Mouse (Mus musculus) stomach, embryonic 15.5 days (tissue): ENCODE measurements around the gene Rpusd1. TPM values are rescaled to one million over a fixed set of nuclear protein-coding genes. Genes with fewer than 3 reads are reported as not detected.
"Not testable (repeated sequence)": the region's sequence is repeated elsewhere in the genome, so short reads cannot be mapped to it uniquely, and the experiment has no call there.

Source experiments
- ATAC-seq: fragments of 200-750 bp; cut with Nextera tagmentation; 2 replicates; pipeline ENCODE4 v1.8.0; 2017; ENCODE audit warnings: low read depth, moderate number of reproducible peaks, moderate TSS enrichment; ENCODE audit not compliant: insufficient read depth, low FRiP score
- H3K27ac ChIP-seq: fragments of 300-500 bp; sonication (generic); 2 replicates; pipeline ENCODE4 v1.5.1; 2015; ENCODE audit warnings: mild to moderate bottlenecking, inconsistent platforms
- H3K27me3 ChIP-seq: fragments of 300-500 bp; sonication (generic); replicated peaks from 2 replicates; pipeline ENCODE4 v1.6.1; 2015; ENCODE audit warnings: inconsistent platforms
- H3K36me3 ChIP-seq: fragments of 300-500 bp; sonication (generic); 2 replicates; pipeline ENCODE4 v1.6.1; 2015; ENCODE audit warnings: inconsistent platforms
- H3K4me1 ChIP-seq: fragments of 300-500 bp; sonication (generic); 2 replicates; pipeline ENCODE4 v1.6.1; 2015; ENCODE audit warnings: inconsistent platforms
- H3K4me2 ChIP-seq: fragments of 300-500 bp; sonication (generic); 2 replicates; pipeline ENCODE4 v1.6.1; 2015; ENCODE audit warnings: mild to moderate bottlenecking, inconsistent platforms
- H3K4me3 ChIP-seq: fragments of 300-500 bp; sonication (generic); replicated peaks from 2 replicates; pipeline ENCODE4 v1.5.1; 2015; ENCODE audit warnings: inconsistent platforms
- H3K9ac ChIP-seq: fragments of 300-500 bp; sonication (generic); 2 replicates; pipeline ENCODE4 v1.6.1; 2015; ENCODE audit warnings: inconsistent platforms
- H3K9me3 ChIP-seq: fragments of 300-500 bp; sonication (generic); 2 replicates; pipeline ENCODE4 v1.6.1; 2016; ENCODE audit warnings: inconsistent platforms
- WGBS: fragments of 180-500 bp; shearing (Covaris S2); methylation state at CpG from one replicate; pipeline ENCODE4 v1.1.7; 2015; 5-methylcytosine and 5-hydroxymethylcytosine counted together
- polyA plus RNA-seq: library from polyadenylated mRNA; unstranded; fragments of >200 nt; fragmentation: Nextera tagmentation; extraction: Ambion mirVana; gene quantifications from 2 replicates; pipeline ENCODE4 v1.2.1, GENCODE M21; 2015

Gene Rpusd1
- polyA plus RNA-seq, 1 experiment from 2014 or later = 18.3 TPM

- not testable (repeated sequence) for H3K9me3 ChIP-seq, ATAC-seq
- 73% methylated on average over 12 of the region's 12 CpGs for WGBS
Measured at GRCm38 (mm10) chr17:25741471-25741870, 14.0 kb downstream of the Rpusd1 start.

GRCm38 (mm10) chr17:25743831-25744230 is 16.4 kb downstream of the Rpusd1 start:
- Histone ChIP-seq H3K9me3 (no peaks in the 10 kb centered on the region), H3K4me2 (no peak overlapping the region), H3K36me3 (no peaks in the 10 kb centered on the region), H3K9ac (no peak overlapping the region), H3K4me1 (no peaks in the 10 kb centered on the region), H3K4me3 (no peak overlapping the region), H3K27ac (no peak overlapping the region), H3K27me3 (no peaks in the 10 kb centered on the region)
- 88% methylated on average over 9 of the region's 9 CpGs for WGBS
- ATAC-seq = no peak

More at GRCm38 (mm10) chr17:25741471-25741870, 14.0 kb downstream of the Rpusd1 start:
- H3K36me3 ChIP-seq, H3K27me3 ChIP-seq, H3K4me1 ChIP-seq, H3K27ac ChIP-seq, H3K4me3 ChIP-seq, H3K9ac ChIP-seq, H3K4me2 ChIP-seq: not testable (repeated sequence)

GRCm38 (mm10) chr17:25744311-25744710 is 16.8 kb downstream of the Rpusd1 start:
- no peak overlapping the region for H3K4me3 ChIP-seq
- no peak overlapping the region for H3K27ac ChIP-seq
- no peaks in the 10 kb centered on the region for H3K9me3 ChIP-seq
- WGBS = 72% methylated on average over 10 of the region's 10 CpGs
- H3K9ac ChIP-seq = no peak overlapping the region
- no peaks in the 10 kb centered on the region for H3K27me3 ChIP-seq
- ATAC-seq = no peak
- no peaks in the 10 kb centered on the region for H3K36me3 ChIP-seq
- H3K4me2 ChIP-seq = no peak overlapping the region
- no peaks in the 10 kb centered on the region for H3K4me1 ChIP-seq

- peaks cover 6% of the 10 kb centered on the region for H3K4me1 ChIP-seq
- 92% methylated on average over 4 of the region's 4 CpGs for WGBS
- no peak overlapping the region for H3K27ac ChIP-seq
- ATAC-seq = no peak
- no peak overlapping the region for H3K4me3 ChIP-seq
- H3K27me3 ChIP-seq = no peaks in the 10 kb centered on the region
- H3K36me3 ChIP-seq = no peaks in the 10 kb centered on the region
- no peaks in the 10 kb centered on the region for H3K9me3 ChIP-seq
- H3K9ac ChIP-seq = no peak overlapping the region
- H3K4me2 ChIP-seq = no peak overlapping the region
Measured at GRCm38 (mm10) chr17:25748238-25748637, 20.8 kb downstream of the Rpusd1 start.

- Histone ChIP-seq H3K27ac (no peak overlapping the region), H3K9me3 (no peaks in the 10 kb centered on the region), H3K9ac (no peak overlapping the region), H3K4me3 (no peak overlapping the region), H3K36me3 (no peaks in the 10 kb centered on the region), H3K27me3 (no peaks in the 10 kb centered on the region), H3K4me2 (no peak overlapping the region), H3K4me1 (peaks cover 6% of the 10 kb centered on the region)
- 84% methylated on average over 6 of the region's 6 CpGs for WGBS
- ATAC-seq = no peak
Measured at GRCm38 (mm10) chr17:25749314-25749713, 21.8 kb downstream of the Rpusd1 start.

- Histone ChIP-seq H3K9me3 (no peaks in the 10 kb centered on the region), H3K27me3 (no peaks in the 10 kb centered on the region), H3K4me1 (peaks cover 8% of the 10 kb centered on the region), H3K27ac (no peak overlapping the region), H3K4me2 (no peak overlapping the region), H3K36me3 (no peaks in the 10 kb centered on the region), H3K4me3 (no peak overlapping the region), H3K9ac (no peak overlapping the region)
- 17% methylated on average over 5 of the region's 5 CpGs for whole genome bisulfite sequencing
- ATAC-seq = no peak
Measured at GRCm38 (mm10) chr17:25751446-25751845, 24.0 kb downstream of the Rpusd1 start.

GRCm38 (mm10) chr17:25754241-25754640 is 26.8 kb downstream of the Rpusd1 start, which contains the start of gene Msln:
Gene Msln (minus strand): TSS chr17:25754378.
- WGBS = 70% methylated on average over 9 of the region's 9 CpGs
- peak within 1 kb of the TSS; percentile 19; the same call in 1 of the 2 replicates for H3K4me2 ChIP-seq

GRCm38 (mm10) chr17:25755086-25755485 is 27.6 kb downstream of the Rpusd1 start:
- no peak overlapping the region for H3K27ac ChIP-seq
- no peak overlapping the region for H3K4me3 ChIP-seq
- WGBS = 71% methylated on average over 4 of the region's 4 CpGs
- H3K9me3 ChIP-seq = no peaks in the 10 kb centered on the region
- no peaks in the 10 kb centered on the region for H3K36me3 ChIP-seq
- no peaks in the 10 kb centered on the region for H3K27me3 ChIP-seq
- H3K4me2 ChIP-seq = no peak overlapping the region
- no peak for ATAC-seq
- H3K9ac ChIP-seq = no peak overlapping the region
- peaks cover 11% of the 10 kb centered on the region for H3K4me1 ChIP-seq

More at GRCm38 (mm10) chr17:25754241-25754640, 26.8 kb downstream of the Rpusd1 start, which contains the start of gene Msln:
- H3K27ac ChIP-seq = no peak within 1 kb of the TSS
- no peak within 1 kb of the TSS for H3K9ac ChIP-seq
- H3K4me1 ChIP-seq = peaks cover 11% of the 10 kb centered on the region
- H3K27me3 ChIP-seq = no peaks in the 10 kb centered on the region
- no peaks in the 10 kb centered on the region for H3K9me3 ChIP-seq
- no peaks in the 10 kb centered on the region for H3K36me3 ChIP-seq
- no peak within 1 kb of the TSS; the same call in 1 of the 2 replicates for H3K4me3 ChIP-seq
- peak; percentile 25; the same call in 1 of the 2 replicates for ATAC-seq

GRCm38 (mm10) chr17:25755627-25756377 is 28.3 kb downstream of the Rpusd1 start:
- no peaks in the 10 kb centered on the region for H3K27me3 ChIP-seq
- H3K4me2 ChIP-seq = no peak overlapping the region
- H3K36me3 ChIP-seq = no peaks in the 10 kb centered on the region
- no peak overlapping the region for H3K9ac ChIP-seq
- peak; percentile 68 for ATAC-seq
- H3K4me1 ChIP-seq = peaks cover 11% of the 10 kb centered on the region
- 23% methylated on average over 4 of the region's 4 CpGs for WGBS
- H3K4me3 ChIP-seq = no peak overlapping the region
- H3K9me3 ChIP-seq = no peaks in the 10 kb centered on the region
- peak overlapping the region; percentile 41; the same call in 1 of the 2 replicates for H3K27ac ChIP-seq

- 59% methylated on average over 9 of the region's 9 CpGs for WGBS
- H3K4me3 ChIP-seq = no peak overlapping the region
- no peaks in the 10 kb centered on the region for H3K27me3 ChIP-seq
- H3K9me3 ChIP-seq = no peaks in the 10 kb centered on the region
- peak overlapping the region; percentile 41 for H3K27ac ChIP-seq
- no peak overlapping the region for H3K9ac ChIP-seq
- ATAC-seq = peak; percentile 37; the same call in 1 of the 2 replicates
- H3K4me2 ChIP-seq = no peak overlapping the region
- no peaks in the 10 kb centered on the region for H3K36me3 ChIP-seq
- H3K4me1 ChIP-seq = peaks cover 6% of the 10 kb centered on the region
Measured at GRCm38 (mm10) chr17:25756378-25757242, 29.1 kb downstream of the Rpusd1 start.

GRCm38 (mm10) chr17:25757691-25758090 is 30.2 kb downstream of the Rpusd1 start:
- WGBS = 51% methylated on average over 3 of the region's 3 CpGs

GRCm38 (mm10) chr17:25760148-25760547 is 32.7 kb downstream of the Rpusd1 start:
- Histone ChIP-seq H3K9me3 (no peaks in the 10 kb centered on the region), H3K27me3 (no peaks in the 10 kb centered on the region), H3K4me1 (0 out of 2 replicates have a peak, but pooled peaks cover 5% of the 10 kb centered on the region), H3K4me3 (no peak overlapping the region), H3K4me2 (no peak overlapping the region), H3K36me3 (no peaks in the 10 kb centered on the region), H3K9ac (no peak overlapping the region), H3K27ac (no peak overlapping the region)
- WGBS = 71% methylated on average over 8 of the region's 8 CpGs
- no peak for ATAC-seq

More at GRCm38 (mm10) chr17:25757691-25758090, 30.2 kb downstream of the Rpusd1 start:
- H3K4me3 ChIP-seq = no peak overlapping the region
- no peaks in the 10 kb centered on the region for H3K36me3 ChIP-seq
- no peak for ATAC-seq
- no peaks in the 10 kb centered on the region for H3K9me3 ChIP-seq
- no peak overlapping the region for H3K9ac ChIP-seq
- no peaks in the 10 kb centered on the region for H3K27me3 ChIP-seq
- H3K4me2 ChIP-seq = no peak overlapping the region
- H3K4me1 ChIP-seq = 0 out of 2 replicates have a peak, but pooled peaks cover 5% of the 10 kb centered on the region
- no peak overlapping the region for H3K27ac ChIP-seq
